Mouse (Mus musculus): Measurements from ENCODE around the gene Ankle1.

Ankle1 gene

GRCm38 (mm10) chr8:71405401-71406098 is at the start of gene Ankle1:
Ankle1 (plus strand) TSS chr8:71406010.
- peak; percentile 91 for DNase-seq

- DNase-seq: no peak
Observed at GRCm38 (mm10) chr8:71358026-71358425, 47.8 kb upstream of the Ankle1 start.

DNA sequence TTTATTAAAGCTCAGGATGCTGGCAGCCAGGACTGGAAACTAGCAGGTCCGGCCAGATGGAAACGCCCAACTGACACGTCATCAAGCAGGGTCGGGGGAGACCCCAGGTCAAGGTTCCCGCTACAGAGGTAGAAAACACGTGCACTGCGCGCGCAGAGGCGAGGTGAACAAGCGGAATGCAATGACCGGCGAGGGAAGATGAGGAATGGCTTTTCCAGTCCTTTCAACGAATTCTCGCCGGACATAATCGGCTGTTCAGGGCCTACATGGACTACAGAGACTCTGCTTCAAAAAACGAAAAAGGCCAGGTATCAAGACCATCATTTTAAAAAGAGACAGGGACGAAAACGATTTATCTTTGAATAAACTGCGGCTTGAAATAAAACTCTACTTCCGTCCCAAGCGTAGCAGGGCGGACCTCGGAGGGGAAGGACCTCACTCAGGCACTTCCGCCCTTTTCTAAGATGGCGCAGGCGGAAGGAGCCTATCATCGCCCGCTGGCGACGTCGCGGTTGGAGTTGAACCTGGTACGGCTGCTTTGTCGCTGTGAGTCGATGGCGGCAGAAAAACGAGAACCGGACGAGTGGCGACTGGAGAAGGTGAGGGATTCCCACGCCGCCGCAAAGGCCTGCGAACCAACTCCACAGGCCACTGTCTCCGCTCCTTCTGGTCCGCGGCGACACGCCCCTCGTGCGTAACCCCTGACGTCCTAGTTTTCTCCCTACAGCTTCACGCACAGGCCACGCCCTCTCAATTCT is 38.9 kb upstream of the Ankle1 start, which contains the start of gene Use1:
TSS of gene Use1 (plus strand) at position 78 of the 758 bp plus-strand sequence.
- DNase-seq: peak; percentile 93

- peak; percentile 75 for DNase-seq
Observed at GRCm38 (mm10) chr8:71367529-71368176, 38.2 kb upstream of the Ankle1 start.

GRCm38 (mm10) chr8:71368366-71368765 is 37.4 kb upstream of the Ankle1 start:
- DNase-seq: peak; percentile 47

DNA sequence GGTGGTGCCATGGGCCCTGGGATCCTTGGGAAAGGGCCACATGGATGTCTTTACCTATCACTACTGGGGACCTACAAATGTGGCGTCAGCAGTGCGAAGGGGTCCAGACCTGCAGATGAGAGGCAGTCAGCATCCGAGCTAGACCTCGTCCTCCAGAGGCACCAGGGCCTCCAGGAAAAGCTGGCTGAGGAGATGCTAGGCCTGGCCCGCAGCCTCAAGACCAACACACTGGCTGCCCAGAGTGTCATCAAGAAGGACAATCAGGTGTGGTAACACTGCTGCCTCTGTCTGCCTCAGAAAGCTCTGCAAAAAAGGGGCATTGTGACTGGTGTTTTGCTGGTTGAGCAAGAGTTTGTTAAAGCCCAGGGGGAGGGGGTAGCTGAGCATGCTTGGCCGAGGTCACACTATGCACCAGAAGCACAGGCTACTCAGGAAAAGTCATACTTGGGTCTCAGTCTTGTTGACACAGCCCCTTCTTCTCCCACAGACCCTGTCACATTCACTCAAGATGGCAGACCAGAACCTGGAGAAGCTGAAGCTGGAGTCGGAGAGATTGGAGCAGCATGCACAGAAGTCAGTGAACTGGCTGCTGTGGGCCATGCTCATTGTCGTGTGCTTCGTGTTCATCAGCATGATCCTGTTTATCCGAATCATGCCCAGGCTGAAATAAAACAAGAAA is 36.6 kb upstream of the Ankle1 start:
- peak; percentile 52 for DNase-seq

GRCm38 (mm10) chr8:71370711-71371235 is 35.0 kb upstream of the Ankle1 start:
- peak; percentile 50 for DNase-seq

DNA sequence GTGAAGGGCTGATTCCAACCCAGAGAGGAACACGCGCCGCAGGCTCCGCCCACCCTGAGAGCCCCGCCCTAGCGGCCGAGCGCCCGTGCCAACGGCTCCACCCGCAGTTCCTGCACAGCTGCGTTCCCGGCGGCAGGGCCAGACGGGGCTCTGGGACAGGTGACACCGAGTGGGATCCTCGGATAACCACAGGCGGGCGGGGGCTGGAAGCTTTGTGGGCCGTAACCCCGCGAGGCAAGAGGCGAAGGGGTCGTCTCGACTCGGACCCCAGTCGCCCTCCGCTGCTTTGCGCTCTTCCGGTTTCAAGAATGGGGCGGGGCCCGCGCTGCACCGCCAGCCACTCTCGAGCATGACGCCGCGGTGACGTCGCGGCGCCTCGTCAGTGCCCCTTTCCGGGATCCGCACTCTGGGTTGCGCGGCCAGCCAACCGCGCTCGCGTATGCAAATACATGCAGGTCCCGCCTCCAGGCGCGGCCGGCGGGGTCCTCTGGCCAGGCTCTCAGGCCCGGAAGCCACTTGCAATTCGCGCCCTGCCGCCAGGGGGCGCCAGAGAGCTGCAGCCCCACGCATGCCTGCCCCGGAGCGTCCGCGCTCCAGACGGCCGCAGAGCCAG is 34.5 kb upstream of the Ankle1 start, which contains the start of gene Ocel1:
TSS of gene Ocel1 (plus strand) at position 63 of the 613 bp plus-strand sequence.
- DNase-seq: peak; percentile 98

DNA sequence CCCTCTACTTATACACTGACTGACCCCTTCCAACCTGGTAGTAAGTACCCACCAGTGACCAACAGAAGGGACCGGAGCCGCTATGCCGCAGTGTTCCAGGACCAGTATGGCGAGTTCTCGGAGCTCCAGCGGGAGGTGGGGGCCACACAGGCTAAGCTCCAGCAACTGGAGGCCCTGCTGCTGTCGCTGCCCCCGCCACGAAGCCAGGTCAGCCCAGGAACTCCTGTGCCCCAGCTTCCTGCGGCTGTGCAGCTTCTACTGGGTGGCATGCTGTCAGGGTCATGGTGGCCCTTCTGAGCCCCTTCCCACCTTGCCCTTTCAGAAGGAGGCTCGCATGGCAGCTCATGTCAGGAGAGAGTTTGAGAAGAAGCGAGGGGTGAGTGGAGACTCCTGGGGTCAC is 33.4 kb upstream of the Ankle1 start:
- DNase-seq: peak; percentile 65

DNA sequence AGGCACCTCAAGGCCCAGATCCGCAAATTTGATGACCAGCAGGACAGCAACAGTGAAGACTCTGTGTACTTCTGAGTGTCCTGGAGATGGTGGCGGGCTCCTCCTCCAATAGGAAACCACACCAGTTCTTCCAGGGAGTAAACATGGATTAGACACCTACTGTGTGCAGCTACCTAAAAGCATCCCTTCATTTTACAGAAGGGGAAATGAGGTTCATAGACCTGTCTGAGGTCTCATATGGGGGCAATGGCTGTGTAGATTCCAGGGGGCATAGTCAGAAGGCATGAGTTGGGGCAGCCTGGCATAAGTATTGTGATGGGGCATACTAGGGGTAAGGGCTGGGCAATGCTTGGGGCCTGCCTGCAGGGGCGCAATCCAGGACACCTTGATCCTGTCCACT is 32.8 kb upstream of the Ankle1 start:
- no peak for DNase-seq

- DNase-seq: peak; percentile 66
Observed at GRCm38 (mm10) chr8:71374616-71375206, 31.1 kb upstream of the Ankle1 start.

- peak; percentile 92 for DNase-seq
Observed at GRCm38 (mm10) chr8:71375581-71376422, 30.0 kb upstream of the Ankle1 start.

DNA sequence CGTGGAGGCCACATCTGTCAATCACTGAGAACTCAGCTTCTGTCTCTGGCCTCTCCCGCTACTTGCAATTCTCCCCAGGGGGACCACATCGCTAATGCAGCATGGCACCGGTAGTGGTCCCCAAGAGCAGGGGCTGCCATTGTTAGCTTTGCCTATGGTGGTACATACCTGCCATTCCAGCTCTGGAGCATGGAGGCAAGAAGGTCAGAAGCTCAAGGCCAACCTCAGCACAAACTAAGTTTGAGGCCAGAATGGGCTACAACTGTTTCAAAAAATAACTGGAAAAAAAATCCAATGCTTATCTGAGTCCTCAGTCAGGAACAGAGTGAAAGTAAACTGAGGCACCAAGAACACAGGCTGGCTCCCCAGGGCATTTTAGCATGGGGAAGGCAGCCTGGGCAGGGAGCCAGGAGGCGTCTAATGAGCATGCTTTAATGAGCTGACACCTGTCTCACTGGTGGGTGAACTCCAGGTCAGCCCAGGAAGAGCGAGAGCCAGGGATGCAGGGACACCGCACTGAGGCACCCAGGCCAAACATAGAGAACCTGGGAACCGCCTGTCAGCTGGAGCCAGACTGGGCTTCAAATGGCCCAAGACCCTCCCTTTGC is 29.3 kb upstream of the Ankle1 start:
- DNase-seq: peak; percentile 66

- peak; percentile 29 for DNase-seq
Observed at GRCm38 (mm10) chr8:71379008-71379407, 26.8 kb upstream of the Ankle1 start.

GRCm38 (mm10) chr8:71379512-71380075 is 26.2 kb upstream of the Ankle1 start:
- DNase-seq: peak; percentile 46

DNA sequence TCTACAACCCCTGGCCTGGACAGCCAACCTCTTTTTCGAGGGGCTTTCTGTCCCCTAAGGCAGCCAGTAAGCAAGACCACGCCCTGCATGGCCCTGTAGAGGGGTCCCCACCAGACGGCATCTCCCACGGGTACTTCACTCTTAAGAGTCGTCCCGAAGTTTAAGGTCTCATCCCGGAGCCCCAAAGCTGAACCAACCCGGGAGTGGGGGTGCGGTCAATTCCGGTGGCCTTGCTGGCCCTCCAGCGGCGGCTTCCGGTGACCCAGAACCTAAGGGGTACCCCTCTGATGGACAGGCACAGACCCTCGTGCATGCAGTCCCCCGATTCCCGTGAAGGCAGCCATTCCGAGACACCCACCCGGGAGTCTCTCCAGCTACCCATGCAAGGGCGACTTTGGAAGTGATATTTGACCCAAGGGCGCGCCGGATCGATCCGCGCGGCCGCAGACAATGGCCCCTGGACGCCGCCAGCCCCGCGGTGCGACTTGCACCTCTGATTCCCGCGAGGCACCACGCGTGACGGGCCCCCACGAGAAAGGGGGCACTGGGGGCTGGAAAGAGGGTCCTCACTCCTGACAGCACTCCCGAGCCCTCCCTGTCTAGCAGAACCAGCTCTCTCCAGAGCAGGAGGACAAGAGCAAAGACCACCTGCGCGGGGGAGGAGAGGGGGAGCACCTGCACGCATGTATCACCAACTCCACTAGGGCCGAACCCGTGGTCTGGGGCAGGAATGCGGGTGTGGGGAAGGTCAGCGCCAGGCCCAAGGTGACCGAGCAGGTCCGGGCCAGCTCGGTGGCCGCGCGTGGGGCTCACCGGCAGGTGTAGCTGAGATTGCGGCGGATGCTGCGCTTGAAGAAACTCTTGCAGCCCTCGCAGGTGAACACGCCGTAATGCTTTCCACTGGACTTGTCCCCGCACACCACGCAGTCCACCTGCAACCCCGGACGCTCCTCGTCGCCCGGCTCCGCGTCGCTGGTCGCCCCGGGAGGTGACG is 25.3 kb upstream of the Ankle1 start:
- peak; percentile 60 for DNase-seq

GRCm38 (mm10) chr8:71381421-71381970 is 24.3 kb upstream of the Ankle1 start, which contains the start of gene Nr2f6:
Nr2f6 (minus strand) TSS chr8:71381960.
- DNase-seq: peak; percentile 72

All from cerebellum, adult 11-12 months (tissue).